Mouse (Mus musculus): ENCODE data around the gene Slc9a1.

GRCm38 (mm10) chr4:133431508-133431907, 62.0 kb downstream of the Slc9a1 start:
- no peak for TF ChIP-seq POLR2A (IDR thresholded peaks at IDR 0.05; ENCODE audit: borderline replicate concordance, extremely low read depth, low read depth, low read length)
- TF ChIP-seq CTCF (IDR thresholded peaks at IDR 0.05; ENCODE audit: insufficient read depth, low read length), result no peak

Measured in lung, adult 2 months (tissue).